Mouse (Mus musculus) heart, postnatal 4 days (tissue): Measurements from ENCODE around the gene Trir. TPM values are rescaled to one million over a fixed set of nuclear protein-coding genes. Genes with fewer than 3 reads are reported as not detected.

Experiments
- DNase-seq: peaks from one replicate; pipeline ENCODE4 v3.0.0; 2021
- total RNA-seq, 2 experiments: library from RNA; stranded (reverse); gene quantifications; 2 replicates each; pipeline ENCODE4 v1.2.3; 2021

Trir gene
- total RNA-seq, 2 experiments from 2014 or later: 132 to 133 TPM

GRCm38 (mm10) chr8:84994375-84994774, 32.2 kb upstream of the Trir start:
- no peak for DNase-seq

GRCm38 (mm10) chr8:84995680-84996079, 30.9 kb upstream of the Trir start:
- no peak for DNase-seq

GRCm38 (mm10) chr8:84996978-84997377, 29.6 kb upstream of the Trir start:
- no peak for DNase-seq

GRCm38 (mm10) chr8:84997649-84998295, 28.9 kb upstream of the Trir start:
- peak; percentile 94 for DNase-seq

- peak; percentile 66 for DNase-seq
Observed at GRCm38 (mm10) chr8:85007686-85008085, 18.9 kb upstream of the Trir start.

- no peak for DNase-seq
Observed at GRCm38 (mm10) chr8:85011242-85011641, 15.4 kb upstream of the Trir start.

- DNase-seq: peak; percentile 75
Observed at GRCm38 (mm10) chr8:85013230-85013840, 13.3 kb upstream of the Trir start.

GRCm38 (mm10) chr8:85014431-85014830, 12.2 kb upstream of the Trir start, which contains the start of gene Best2:
Gene Best2 (minus strand): TSS chr8:85014531.
- DNase-seq: no peak

- DNase-seq: no peak
Observed at GRCm38 (mm10) chr8:85016724-85017123, 9.9 kb upstream of the Trir start.

- DNase-seq: no peak
Observed at GRCm38 (mm10) chr8:85017209-85017608, 9.4 kb upstream of the Trir start.

GRCm38 (mm10) chr8:85021514-85022055, 5.0 kb upstream of the Trir start:
- no peak for DNase-seq

GRCm38 (mm10) chr8:85023846-85024245, 2.8 kb upstream of the Trir start:
- DNase-seq: no peak

- DNase-seq: peak; percentile 85
Observed at GRCm38 (mm10) chr8:85025098-85025932, 1.3 kb upstream of the Trir start, which contains the start of gene Asna1. Gene Asna1 (minus strand): TSS chr8:85025281.

- DNase-seq: no peak
Observed at GRCm38 (mm10) chr8:85027516-85027855, 863 bp downstream of the Trir start.

- DNase-seq: no peak
Observed at GRCm38 (mm10) chr8:85027922-85028321, 1.3 kb downstream of the Trir start.

- no peak for DNase-seq
Observed at GRCm38 (mm10) chr8:85029271-85029670, 2.6 kb downstream of the Trir start.

- DNase-seq: no peak
Observed at GRCm38 (mm10) chr8:85032622-85033311, 6.1 kb downstream of the Trir start.

GRCm38 (mm10) chr8:85033867-85034266, 7.2 kb downstream of the Trir start:
- DNase-seq: no peak

GRCm38 (mm10) chr8:85034764-85035163, 8.1 kb downstream of the Trir start:
- DNase-seq: peak; percentile 80

GRCm38 (mm10) chr8:85035165-85035727, 8.6 kb downstream of the Trir start:
- DNase-seq: no peak

- DNase-seq: no peak
Observed at GRCm38 (mm10) chr8:85035728-85036310, 9.2 kb downstream of the Trir start.

- no peak for DNase-seq
Observed at GRCm38 (mm10) chr8:85036381-85036717, 9.7 kb downstream of the Trir start.
